Mouse (Mus musculus): ENCODE measurements at regions not wholly inside any gene's neighbourhood (a gene's known extent, or its start where the extent isn't known, plus 50 kb on each side); places are given as distances from the start of the nearest gene placed in this dataset.

- no peak for DNase-seq (ENCODE audit: low spot score in 2 of 2)
Observed at GRCm38 (mm10) chr1:43633246-43633645, 97.2 kb upstream of the 1500015O10Rik start.

GRCm38 (mm10) chr1:43635718-43636117 is 94.7 kb upstream of the 1500015O10Rik start:
- peak; percentile 12 to 24 for DNase-seq (ENCODE audit: low spot score in 2 of 2)

GRCm38 (mm10) chr1:43637956-43638355 is 92.4 kb upstream of the 1500015O10Rik start:
- DNase-seq (ENCODE audit: low spot score in 2 of 2), result peak; percentile 11 to 31

GRCm38 (mm10) chr1:43672031-43672430 is 58.4 kb upstream of the 1500015O10Rik start:
- DNase-seq (ENCODE audit: low spot score in 2 of 2), result no peak
